Mouse (Mus musculus): ENCODE measurements around the gene Cic.
A peak's percentile ranks its signal among the peaks of the same experiment; 100 is the strongest.

Gene Cic

GRCm38 (mm10) chr7:25269545-25270271 is 2.2 kb downstream of the Cic start:
- DNase-seq (ENCODE audit: low read depth, low spot score), result no peak

DNA sequence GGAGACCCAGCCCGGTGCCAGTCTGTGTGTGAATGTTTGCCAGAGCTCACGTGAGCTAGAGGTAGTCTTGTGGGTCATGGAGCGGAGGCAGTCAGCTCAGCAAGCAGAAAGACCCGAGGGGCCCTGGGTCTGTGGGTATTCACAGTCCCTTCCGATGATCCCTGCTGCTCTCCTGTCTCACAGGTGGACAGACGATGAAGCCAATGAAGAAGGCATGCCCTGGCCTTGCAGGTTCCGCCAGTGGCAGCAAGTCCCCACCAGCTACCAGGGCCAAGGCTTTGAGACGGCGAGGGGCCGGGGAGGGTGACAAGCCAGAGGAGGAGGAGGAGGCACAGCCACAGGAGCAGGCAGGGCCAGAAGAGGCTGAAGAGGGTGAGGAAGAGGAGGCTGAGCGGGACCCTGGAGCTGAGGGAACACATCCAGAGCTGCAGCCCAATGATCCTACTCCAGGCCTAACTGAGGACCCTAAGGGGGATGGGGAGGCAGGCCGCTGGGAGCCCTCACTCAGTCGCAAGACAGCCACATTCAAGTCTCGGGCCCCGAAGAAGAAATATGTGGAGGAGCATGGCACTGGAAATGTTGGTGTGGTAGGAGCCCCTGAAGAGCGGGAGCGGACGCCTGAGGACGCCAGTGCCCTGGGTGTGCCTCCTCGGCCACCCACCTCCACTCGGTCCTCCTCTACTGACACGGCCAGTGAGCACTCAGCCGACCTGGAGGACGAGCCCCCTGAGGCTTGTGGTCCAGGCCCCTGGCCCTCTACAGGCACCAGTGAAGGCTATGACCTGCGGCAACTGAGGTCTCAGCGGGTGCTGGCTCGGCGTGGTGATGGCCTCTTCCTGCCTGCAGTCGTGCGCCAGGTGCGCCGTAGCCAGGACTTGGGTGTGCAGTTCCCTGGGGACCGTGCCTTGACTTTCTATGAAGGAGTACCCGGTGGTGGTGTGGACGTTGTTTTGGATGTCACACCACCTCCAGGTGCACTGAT is 3.4 kb downstream of the Cic start:
- DNase-seq (ENCODE audit: low read depth, low spot score), result no peak

DNA sequence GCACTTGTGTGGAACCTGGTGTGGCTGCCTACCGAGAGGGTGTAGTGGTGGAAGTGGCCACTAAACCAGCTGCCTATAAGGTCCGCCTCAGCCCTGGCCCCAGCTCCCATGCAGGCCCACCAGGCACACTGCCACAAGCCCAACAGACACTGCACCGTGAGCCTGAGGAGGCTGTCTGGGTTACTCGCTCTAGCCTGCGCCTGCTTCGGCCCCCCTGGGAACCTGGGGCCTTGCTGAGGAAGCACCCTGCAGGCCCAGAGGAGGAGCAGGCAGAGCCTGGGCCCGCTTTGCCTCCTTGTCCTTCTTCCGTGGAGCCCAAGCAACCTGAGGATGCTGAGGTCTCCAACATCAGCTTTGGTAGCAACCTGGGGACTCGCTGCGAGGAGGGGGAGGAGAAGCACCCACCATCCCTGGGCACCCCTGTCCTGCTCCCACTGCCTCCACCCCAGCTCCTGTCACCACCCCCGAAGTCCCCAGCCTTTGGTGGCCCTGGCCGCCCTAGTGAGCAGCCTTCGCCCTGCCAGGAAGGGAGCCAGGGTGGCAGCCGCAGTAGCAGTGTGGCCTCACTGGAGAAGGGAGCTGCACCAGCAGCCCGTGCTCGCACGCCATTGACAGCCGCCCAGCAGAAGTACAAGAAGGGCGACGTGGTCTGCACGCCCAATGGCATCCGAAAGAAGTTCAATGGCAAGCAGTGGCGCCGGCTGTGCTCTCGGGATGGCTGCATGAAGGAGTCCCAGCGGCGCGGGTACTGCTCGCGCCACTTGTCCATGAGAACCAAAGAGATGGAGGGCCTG is 4.3 kb downstream of the Cic start:
- no peak for DNase-seq (ENCODE audit: low read depth, low spot score)

DNA sequence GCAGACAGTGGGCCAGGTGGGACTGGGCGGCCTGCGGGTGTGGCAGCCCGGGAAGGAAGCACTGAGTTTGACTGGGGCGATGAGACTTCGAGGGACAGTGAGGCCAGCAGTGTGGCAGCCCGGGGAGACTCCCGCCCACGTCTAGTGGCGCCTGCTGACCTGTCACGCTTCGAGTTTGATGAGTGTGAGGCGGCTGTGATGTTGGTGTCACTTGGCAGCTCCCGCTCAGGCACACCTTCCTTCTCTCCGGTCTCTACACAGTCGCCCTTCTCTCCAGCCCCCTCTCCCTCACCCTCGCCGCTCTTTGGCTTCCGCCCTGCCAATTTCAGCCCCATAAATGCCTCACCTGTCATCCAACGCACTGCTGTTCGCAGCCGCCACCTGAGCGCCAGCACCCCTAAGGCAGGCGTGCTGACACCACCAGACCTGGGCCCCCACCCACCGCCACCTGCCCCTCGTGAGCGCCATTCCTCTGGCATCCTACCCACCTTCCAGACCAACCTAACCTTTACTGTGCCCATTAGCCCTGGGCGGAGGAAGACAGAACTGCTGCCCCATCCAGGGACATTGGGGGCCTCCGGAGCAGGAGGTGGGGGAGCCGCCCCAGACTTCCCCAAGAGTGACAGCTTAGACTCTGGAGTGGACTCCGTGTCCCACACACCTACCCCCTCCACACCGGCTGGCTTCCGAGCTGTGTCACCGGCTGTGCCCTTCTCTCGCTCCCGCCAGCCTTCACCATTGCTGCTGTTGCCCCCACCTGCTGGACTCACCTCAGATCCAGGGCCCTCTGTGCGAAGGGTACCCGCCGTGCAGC is 5.1 kb downstream of the Cic start:
- DNase-seq (ENCODE audit: low read depth, low spot score), result no peak

- no peak for DNase-seq (ENCODE audit: low read depth, low spot score)
These were observed 6.0 kb downstream of the Cic start for GRCm38 (mm10) chr7:25273259-25274241.

GRCm38 (mm10) chr7:25274571-25274970 is 7.1 kb downstream of the Cic start:
- DNase-seq (ENCODE audit: low read depth, low spot score), result no peak

GRCm38 (mm10) chr7:25274996-25275395 is 7.5 kb downstream of the Cic start:
- no peak for DNase-seq (ENCODE audit: low read depth, low spot score)

- no peak for DNase-seq (ENCODE audit: low read depth, low spot score)
These were observed 8.2 kb downstream of the Cic start for GRCm38 (mm10) chr7:25275555-25276298.

- no peak for DNase-seq (ENCODE audit: low read depth, low spot score)
These were observed 9.9 kb downstream of the Cic start for GRCm38 (mm10) chr7:25277405-25277804.

GRCm38 (mm10) chr7:25277998-25278340 is 10.5 kb downstream of the Cic start:
- no peak for DNase-seq (ENCODE audit: low read depth, low spot score)

DNA sequence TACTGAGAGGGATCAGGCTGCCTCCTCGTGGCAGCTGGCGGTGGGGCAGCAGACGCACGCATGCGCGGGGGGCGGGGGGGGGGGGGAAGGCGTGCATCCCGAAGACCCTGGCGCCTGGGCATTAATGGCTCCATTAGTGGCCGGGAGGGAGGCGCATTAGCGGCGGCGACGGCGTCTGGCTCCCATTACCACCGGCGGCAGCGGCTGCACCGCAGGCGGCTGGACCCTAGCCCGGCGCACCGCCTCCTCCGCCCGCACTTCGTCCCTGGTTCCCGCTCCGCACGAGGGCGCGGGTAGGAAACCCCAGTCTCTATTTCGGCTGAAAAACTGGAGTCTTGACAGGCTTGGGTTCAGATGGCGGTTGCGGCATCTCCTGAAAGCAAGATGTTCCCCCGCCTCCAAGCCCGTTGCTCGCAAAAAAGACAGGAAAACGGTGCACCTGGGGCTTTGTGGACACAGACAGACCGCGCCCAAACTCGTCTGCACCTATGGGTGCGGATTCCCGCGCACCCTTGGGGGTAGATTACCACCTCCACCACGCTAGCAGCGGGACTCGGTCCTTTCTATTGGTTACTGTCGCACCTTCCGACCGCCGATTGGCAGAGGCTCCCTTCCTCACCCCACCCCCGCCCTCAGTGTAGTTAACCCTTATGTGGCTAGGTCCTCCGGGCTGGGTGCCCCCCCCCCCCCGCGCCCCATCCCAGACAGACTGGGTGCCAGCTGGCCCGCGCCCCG is 11.0 kb downstream of the Cic start:
- DNase-seq (ENCODE audit: low read depth, low spot score), result peak; percentile 75

GRCm38 (mm10) chr7:25279076-25279860 is 11.8 kb downstream of the Cic start:
- DNase-seq (ENCODE audit: low read depth, low spot score), result peak; percentile 84

- no peak for DNase-seq (ENCODE audit: low read depth, low spot score)
These were observed 12.6 kb downstream of the Cic start for GRCm38 (mm10) chr7:25279861-25280791.

GRCm38 (mm10) chr7:25281166-25281733 is 13.7 kb downstream of the Cic start:
- no peak for DNase-seq (ENCODE audit: low read depth, low spot score)

DNA sequence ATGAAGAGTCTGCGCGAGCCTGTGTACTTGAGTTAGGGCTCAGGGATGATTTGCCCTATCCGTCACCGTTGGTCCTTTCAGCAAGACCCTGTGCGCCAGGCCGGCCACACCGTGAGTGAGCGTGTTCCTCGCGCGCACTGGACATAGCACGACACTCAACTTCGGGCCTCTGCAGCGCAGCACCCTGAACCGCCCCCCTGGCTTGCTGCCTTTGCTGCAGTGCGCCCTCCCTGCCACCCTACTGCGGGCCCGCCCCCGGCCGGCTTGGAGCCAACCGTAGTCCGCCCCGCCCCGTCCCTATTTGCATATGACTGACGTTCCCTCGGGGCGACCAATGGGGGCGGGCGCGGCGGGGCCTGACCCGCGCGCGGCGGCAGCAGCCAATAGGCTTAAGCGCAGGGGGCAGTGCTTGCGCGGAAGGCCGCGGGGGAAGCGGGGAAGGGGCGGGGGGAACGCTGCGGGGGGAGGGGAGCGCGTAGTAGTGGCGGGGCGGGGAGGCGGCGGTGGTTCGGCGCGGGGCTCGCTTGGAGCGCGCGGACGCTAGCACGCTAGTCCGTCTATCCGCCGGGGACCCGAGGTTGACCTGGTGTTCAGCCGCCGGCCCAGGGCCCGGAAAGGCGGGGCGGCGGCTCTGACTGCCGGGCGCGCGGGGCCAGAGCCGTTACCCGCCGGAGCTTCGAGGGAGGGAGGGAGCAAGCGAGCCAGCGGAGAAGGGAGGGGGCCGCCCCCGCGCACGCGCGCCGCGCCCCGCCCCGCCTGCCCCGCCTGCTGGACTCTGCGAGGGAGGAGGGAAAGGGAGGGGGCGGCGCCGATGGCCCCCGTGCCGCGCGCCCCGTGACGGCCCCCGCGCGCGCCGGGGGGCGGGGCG is 14.5 kb downstream of the Cic start:
- DNase-seq (ENCODE audit: low read depth, low spot score), result peak; percentile 94

Measured in forelimb bud, embryonic 11.5 days (tissue).